Mouse (Mus musculus) liver, embryonic 14.5 days (tissue): ENCODE results near the gene Syn2.

ENCODE experiments used
- CTCF ChIP-seq: IDR thresholded peaks from 2 replicates; pipeline ENCODE4 v1.5.1; 2016; ENCODE audit warnings: antibody characterized with exemption, low read depth, control low read depth
- EP300 ChIP-seq: IDR thresholded peaks from 2 replicates; pipeline ENCODE4 v1.6.1; 2016; ENCODE audit warnings: antibody characterized with exemption, low read depth

DNA sequence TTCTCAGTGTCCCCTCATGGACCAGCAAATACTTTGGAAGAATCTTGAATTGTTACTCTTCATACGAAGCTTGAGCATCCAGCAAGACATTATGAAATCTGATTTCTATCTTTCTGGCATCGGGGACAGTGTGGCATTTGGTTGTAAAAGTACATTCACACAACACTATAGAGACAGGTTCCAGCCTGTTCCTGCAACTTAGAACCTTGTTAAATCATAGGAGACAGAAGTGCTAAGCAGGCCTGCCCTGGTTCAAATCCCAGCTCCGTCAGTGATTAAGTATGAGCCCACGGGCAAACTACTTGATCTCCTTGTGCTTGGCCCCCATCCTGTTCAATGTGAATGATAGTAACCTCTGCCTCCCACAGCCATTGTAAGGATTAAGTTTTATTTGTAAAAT is 185.0 kb downstream of the Syn2 start:
- no peak for TF ChIP-seq EP300
- no peak for TF ChIP-seq CTCF
